Mouse (Mus musculus): Measurements from ENCODE around the gene Dpysl5.

Gene Dpysl5

DNA sequence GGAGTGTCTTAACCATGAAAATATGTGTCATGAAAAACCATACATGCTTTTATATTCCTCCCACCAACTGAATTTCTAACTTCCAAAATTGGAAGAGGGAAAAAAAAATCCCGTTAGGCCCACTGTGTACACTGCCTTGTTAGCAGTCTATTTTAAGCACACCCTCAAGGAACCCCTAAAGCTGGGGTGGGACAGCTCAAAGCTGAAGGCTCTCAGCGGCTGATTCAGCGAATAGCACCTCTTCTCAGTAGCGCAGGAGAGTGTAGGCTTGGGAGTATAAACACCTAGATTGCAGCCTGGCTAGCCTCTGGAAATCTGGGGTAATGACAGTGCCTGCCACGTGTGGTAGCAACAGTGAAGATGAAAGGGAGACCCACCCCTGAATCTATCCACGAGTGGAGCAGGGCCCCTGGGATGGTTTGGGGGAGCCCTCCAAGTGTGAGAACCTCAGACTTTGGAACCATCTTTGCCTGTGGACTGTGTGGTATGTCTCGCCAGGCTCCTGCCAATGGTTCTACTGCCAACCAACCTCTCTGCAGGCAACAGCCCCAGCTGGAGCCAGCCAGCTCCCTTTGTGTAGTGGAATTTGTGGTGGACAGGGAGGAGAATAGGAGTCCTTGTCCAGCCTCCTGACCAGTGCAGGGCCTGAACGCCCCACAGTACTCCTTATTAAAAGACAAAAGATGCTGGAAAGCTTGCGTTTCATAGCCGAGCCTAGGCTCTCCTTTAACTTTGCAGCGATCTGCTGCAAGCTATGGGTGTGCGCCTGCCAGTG is 54.4 kb downstream of the Dpysl5 start:
- DNase-seq, result no peak

DNA sequence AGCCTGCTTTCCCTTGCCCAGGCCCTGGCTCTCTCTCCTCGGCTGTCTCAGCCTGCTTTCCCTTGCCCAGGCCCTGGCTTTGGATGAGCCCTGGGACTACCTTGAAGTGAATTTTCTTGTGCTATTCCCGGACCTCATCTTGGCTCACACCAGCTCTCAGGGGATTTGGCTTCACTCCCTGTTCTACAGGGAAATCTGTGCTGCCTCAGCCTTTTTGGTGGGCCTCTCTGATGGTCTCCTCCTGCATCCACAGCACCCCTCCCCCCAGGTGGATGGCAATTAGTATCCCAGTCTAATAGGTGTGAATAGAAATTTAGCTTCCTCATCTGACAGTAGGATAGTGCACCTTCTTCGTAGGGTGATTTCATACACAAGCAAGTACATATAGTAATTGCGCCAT is 56.7 kb downstream of the Dpysl5 start:
- no peak for DNase-seq

DNA sequence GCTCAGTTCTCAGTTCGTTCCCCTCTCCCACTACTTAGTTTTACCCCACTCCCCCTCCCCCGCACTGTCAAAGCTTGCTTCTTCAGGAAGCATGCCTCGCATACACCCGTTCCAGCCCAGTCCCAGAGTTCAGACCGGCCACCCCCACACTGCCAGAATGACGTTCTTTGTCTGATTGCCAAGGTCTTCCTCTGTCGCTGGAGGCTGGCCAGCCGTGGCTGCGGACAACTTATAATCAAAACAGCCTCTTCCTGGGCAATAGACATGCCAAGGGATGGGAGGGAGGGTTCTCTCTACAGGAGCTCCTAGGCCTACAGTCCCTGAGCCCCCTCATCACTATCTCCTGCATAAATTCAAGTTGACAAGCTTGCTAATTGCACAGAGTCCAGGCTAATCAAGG is 57.2 kb downstream of the Dpysl5 start:
- no peak for DNase-seq

DNA sequence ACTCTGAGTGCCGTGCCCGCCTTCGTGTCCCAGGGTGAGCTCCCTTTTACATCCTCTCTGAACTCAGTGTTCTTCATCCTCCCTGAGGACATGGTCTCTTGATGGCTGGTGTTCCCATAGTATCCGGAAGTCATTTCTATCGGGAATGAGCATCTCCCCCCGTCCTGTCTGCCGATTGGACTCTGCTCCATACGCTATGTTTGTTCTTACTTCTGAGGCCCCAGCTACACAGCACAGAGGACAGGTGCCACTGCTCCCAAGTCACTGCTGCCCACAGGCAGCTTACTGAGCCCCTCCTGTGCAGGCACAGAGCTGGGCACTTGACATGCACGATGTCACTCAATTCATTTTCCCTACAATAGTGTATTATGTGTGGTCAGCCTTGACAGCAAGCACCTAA is 57.7 kb downstream of the Dpysl5 start:
- no peak for DNase-seq

DNA sequence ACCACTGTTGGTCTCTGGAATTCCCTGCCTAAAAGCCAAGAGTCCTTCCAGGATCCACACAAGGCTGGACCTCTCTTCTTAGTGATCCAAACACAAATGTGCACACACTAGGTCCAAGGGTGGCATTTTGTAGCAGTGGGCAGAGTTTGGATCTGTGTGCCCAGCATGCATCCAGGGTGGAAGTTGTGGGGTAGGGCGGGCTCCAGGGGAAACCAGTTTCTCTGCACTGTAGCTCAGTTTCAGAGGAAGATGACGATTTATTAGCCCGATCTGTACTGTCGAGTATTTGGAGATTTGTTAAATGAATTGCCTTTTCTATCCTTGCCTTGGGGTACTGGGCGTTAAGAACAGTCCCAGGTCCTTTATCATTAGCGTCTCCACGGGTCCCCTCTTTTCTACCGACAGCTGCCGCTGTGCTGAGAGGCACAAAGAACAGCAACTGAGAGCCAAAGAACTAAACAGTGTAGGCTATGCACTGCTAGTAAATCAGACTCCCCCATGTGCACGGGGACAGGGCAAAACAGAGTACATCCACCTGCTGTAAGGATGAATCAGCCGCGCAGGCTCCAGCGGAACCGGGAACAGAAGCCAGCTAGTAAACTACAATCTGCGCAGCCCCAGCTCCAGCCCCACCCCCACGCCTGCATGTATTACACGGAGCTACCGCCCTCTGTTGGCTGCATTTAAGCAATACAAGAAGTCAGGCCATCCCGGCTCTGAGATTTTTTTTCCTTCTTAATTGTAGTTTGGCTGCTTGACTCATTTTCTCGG is 63.4 kb downstream of the Dpysl5 start:
- peak; percentile 94 for DNase-seq

DNA sequence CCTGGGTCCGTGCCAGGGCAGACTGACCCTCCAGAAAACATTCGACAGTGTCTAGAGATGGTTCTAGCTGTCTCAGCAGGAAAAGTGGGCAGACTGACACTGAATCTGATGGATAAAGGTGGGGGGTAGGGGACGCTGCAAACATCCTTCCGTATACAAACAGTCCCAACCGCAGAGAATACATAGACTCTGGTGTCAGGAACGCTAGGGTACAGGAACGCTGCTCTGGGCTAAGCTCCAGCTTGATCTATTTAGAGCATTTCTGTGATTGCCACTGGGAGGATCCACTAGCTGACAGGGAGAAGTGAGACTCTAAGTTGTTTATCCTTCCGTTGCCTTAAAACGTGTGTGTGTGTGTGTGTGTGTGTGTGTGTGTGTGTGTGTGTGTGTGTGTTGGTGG is 69.3 kb downstream of the Dpysl5 start:
- DNase-seq, result no peak

DNA sequence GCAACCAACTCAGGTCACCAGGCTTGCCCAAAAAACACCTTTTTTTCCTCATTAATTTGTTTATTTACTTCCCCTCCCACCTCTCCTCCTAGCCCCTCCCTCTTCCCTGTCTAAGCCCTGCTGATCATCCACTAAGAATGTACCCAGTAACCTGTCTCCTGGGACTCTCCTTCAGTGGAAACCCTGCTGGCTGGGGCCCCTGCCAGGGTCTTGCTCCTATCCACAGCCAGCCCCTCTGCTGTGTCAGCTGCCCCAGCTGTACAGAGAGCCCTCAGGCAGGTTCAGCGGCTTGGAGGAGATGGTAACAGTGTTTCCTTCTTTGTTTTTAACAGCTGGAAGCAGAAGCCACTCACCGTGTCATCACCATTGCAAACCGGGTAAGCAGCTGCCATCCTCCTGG is 69.8 kb downstream of the Dpysl5 start:
- DNase-seq, result no peak

DNA sequence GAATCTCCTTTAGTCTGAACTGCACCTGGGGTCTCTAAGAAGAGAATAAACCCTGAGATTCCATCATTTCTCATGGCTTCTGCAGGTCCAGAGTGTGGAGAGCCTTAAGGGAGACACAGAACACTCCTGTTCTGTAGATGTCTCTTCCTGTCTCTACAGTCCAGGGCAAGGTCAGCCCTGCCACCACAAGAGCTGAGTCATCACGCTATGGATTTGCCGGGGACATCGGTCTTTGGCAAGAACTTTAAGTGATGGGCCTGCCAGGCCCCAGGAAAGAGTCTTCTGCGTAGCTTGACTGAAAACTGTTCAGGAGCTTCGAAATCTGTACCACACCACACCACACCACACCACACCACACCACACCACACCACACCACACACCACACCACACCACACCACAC is 76.0 kb downstream of the Dpysl5 start:
- DNase-seq, result no peak

DNA sequence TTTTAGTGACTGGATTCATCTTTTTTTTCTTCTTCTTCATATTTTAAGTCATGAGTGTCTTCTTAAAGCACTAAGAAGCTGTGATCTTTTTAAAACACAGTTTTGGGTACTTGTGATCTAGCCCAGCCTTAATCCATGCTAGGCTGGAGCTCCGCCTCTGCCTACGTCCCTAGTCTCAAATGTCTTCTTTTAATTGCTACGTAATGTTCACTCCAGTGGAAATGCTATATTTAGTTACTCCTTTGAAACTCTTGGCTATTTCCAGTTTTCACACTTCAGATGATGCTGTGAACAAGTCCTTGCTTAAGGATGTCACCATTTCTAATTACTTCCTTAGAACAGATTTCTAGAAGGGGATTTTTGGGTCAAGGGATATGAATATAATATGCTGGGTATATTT is 78.7 kb downstream of the Dpysl5 start:
- DNase-seq, result no peak

DNA sequence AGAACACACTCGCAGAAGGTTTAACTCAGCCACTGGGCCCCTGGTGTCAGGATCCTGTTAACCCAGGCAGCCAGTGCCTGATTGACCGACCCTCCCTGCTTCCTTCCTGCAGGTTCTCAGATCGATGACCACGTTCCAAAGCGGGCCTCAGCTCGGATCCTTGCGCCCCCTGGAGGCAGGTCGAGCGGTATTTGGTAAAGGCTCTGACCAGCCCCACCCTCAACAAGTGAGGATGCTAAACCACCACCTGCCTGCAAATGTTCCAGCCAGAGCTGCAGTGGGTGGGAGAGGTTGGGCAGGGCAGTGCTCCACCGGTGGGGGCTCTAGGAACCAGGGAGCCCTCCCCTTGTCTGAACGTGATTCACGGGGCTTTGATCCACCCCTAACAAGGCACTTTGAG is 84.8 kb downstream of the Dpysl5 start:
- peak; percentile 82 for DNase-seq

DNA sequence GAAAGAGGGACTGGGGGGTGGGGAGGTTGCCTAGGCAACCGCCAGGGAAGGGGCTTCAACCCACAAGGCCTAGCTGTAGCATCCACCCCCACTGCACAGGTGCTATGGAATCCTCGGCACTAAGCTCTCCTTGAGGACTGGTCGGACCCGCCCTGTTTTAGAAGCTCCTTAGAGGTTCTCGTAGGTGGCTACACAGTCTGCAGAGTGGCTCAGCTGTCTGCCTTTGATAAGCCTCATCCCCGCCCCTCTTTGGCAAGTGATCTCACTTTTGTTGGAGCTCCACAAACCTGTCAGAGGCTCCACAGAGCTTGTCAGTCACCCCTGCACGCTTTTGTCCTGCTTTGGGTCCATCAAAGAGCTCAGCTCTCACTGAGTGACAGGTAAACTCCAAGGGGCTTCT is 86.1 kb downstream of the Dpysl5 start:
- DNase-seq, result no peak

DNA sequence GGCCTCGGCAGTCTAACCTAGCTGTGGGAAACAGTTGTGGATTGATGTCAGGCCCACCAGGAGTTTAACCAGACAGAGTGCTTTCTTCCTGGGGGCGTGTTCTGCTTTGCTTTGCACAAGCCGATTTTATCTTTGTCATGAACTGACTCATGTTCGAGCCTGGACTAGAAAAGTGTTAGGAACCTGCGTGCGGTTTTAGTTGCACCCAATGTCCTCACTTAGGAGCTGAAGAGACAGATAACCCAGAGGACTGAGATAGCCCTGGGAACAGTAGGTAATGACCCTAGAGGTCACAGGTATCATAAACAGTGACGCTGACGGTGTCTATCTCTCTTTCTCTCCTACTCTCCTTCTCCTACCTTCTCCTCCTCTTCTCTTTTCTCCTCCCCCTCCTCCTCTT is 86.6 kb downstream of the Dpysl5 start:
- DNase-seq, result no peak

DNA sequence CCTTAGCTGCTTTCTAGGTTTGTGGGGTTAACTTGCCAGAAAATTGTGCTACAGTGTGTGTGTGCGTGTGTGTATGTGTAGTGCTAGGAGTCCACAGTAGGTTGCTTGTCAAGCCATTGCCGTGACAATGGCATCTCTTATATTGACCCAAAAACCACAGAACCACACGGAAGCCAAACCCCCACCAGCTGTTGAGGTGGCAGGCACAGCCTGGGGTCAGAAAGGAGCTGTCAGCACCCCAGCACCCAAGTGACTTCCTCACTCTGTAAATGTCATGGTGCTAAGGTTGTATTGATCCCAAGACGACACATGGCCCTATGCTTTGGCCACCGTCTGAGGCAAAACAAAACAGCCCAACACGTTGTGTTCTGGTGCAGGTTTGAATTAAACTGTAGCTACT is 87.6 kb downstream of the Dpysl5 start:
- no peak for DNase-seq

DNA sequence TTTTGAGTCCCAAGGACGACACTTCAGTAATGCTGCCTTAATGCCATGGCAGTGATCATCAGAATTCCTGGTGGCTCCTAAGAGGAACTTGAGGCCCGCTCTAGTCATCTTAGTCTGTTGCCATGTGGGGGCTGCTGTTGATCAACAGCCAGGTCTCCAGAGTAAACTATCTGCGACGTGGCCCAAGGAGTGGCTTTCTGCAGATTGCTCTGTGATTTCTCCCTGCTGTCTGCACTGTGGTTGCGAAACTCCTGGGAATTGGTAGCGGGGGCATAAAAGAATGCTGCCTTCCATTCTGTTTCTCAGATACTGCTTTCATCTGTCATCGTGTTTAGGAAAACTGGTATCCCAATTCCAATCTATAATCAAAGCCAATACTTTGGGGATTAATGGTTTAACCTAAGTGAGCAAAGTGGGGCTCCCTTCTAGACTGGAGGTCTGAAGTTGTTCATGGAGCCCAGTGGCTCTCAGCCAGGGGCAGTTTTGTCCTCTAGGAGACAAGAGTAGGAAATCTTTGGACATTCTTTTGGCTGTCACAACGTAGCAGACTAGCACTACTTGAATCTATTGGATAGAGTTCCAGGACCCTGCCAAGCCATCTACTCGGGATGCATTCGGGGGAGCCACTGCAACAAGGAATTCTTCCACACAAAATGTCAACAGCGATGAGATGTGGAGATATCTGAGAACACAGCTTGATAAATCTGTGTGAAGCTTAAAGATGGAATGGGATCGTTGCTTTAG is 91.5 kb downstream of the Dpysl5 start:
- DNase-seq, result no peak

DNA sequence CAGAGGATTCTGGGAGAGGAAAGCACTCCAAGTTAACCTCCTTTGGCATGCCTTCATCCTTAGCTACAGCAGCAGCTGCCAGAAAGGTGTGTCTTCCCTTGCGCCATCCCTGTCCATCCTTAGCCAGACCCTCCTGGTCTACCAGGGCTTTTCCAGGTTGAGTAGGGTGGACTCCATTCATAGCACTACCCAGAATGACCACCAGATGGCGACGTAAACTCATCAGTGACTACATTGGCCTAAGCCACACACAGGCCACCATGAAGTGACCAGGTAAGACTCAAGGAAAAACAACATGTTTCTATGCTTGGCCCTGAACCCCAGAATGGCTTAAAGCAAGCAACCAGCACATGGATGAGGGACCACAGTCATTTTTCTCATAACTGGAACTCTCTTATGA is 94.7 kb downstream of the Dpysl5 start:
- DNase-seq, result peak; percentile 96

DNA sequence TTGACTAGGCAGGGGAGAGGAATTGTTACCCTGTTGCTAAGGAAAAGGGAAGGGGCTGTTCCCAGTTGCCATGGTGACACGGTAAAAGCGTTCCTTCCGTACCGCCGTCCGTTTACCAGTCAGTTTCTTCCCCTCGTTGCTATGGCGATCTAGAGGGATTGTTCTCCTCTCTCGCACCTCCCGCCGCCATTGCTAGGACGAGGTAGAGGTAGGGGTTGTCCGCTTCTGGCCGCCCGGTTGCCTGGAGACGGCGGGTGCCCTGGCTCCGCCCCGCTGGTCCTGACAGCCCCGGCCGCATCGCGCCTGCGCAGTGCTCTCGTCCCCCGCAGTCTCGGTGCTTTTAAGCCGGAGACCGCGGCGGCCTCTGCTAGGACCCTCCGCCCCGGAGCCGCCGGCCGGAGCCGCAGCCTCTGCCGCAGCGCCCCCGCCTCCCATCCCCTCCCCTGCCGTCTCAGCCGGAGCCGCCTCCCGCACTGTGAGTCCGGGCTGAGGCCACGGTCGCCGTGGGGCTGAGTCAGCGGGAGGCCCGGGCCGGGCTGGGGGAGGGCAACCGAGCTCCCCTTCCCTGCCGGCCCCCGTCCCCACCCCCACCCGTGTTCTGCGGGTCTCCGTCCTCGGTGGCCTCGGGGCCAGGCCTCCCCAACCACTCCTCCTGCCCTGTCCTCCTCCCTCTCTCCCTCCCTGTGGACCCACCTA is 103.2 kb downstream of the Dpysl5 start, which contains the start of gene Mapre3:
Gene Mapre3 (plus strand): TSS at position 218 of the 696 bp plus-strand sequence.
- DNase-seq, result peak; percentile 91

DNA sequence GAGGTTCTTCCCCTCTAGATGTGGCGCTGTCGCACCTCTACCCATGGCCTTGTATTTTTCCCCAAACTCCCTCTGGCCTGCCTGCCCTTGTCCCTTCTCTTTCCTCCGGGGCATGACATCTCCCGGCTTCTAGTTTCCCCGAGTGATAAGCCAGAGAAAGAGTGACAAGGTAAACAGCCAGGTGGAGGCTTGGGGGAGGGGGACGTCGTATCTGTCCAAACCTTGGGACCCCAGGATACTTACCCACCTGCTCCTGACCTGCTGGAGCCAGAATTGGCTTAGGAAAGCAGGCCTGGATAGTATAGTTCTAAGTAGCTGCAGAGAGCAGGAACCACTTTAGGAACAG is 103.7 kb downstream of the Dpysl5 start:
- DNase-seq, result no peak

DNA sequence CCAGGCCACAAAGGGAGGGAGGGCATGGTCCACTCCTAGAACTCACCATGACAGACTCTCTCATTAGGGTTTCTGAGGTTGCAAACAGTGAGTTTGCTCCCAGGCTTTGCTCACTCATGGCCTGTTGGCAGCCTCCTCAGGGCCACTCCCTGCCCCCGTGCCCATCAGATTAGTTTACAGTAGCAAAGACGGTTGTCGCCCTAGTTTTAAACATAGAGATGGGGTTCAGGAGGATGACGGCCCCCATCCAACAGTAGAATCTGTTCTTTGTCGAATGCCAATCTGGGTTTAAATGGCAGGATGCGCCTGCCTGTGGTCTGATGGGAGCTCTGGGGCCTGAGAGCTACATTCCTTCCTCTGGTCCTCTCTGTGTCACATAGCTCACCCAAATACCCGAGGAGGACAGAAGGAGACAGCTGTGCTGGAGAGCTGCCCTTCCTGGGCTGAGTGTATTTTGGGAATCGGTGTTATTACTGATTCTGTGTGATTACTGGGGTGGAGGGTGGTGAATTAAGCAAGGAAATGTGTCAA is 105.0 kb downstream of the Dpysl5 start:
- DNase-seq, result no peak

DNA sequence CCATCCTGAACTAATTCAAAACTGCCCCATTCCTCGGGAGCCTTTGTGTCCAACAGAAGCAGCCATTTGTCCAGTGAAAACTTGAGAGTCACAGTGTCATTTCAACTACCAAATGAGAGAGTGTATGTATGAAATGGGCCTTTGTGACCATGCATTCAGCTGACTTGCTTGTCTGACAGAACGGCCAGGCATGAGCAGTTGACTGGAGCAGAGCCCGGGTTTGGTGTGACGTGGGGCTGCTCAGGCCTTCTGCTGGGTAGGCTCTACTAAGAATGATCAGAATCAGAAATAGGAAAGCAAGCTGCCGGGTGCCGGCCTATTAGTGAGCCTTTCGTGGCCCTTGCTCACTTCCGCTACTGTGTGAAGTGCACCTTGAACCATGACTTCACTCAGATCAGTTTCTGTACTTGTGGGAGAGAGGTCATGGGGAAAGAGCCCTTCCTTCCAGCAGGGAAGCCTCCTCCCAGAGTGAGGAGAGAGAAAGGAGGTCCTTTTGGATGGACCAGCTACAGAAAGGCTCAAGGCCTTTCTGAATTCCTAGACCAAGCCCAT is 107.5 kb downstream of the Dpysl5 start:
- no peak for DNase-seq

DNA sequence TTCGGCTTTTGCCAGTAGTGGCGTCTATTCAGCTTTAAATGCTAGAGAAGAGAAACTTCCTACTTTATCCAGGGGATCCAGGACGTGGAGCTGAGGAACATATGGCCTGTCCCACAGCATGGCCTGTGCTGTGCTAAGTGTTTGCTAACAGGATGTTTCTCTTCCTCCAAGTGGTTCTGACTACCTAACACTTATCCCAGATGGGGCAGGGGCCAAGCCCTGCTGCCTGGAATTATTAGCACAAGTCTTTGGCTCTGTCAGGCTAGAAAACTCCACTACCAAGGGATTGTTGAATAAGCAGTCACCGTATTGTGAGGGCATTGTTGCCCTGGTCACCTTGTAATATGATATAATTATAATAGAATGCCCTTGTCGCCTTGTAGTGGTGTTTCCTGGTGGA is 111.3 kb downstream of the Dpysl5 start:
- no peak for DNase-seq

DNA sequence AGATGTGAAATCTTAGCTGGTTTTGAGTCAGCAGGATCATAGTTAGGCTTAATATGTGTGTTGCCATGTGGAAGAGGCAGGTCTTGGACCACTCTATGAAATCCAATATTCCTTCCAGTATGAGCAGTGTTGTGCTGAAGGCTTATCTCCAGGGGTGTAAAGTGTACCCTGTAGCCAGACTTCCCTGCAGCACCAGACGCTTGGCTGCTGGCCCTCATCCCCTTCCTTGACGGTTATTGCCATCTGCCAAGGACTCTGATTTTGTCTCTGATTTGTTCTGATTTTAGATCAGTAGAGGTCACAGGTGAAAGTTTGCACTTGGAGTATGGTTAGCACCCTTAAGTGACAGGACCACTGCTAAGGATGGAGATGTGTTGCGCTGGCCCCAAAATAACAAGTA is 111.7 kb downstream of the Dpysl5 start:
- DNase-seq, result no peak

DNA sequence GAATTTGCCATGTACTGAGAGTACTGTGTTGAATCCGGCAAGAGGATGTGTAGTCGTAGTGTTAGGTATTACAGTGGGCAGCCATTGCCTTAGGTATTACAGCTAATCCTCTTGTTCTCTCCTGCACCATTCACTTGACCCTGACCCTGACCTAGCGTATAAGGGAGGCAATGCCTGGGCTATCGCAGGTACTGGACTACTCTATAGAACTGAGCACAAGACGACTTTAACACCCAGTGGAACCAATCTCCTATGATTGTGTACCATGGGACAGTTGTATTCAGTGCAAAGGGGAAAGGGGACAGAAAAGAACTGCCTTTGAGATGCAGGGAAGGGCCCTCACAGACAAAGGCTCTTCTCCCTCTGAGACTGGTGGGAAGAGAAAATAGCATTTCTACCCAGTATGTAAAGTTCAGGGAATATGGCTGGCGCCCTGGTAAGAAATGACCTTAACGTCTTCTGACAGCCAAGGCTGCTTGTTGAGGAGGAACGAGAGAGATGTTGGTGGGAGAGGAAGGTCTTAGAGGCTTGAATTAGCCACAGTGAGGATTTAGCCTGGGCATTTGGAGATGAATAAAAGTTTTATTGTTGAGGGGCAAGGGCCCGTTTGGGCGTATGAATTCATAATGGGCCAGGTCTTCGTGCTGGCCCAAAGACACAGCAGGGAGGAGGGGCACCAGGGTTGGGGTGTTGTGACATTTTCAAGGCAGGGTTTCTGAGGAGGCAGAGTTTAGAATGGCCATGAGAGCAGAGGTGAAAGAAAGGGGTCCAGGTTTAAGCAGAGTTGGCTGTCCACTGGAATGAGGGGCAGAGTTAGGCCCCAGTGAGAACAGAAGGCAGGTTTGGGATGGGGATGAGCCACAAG is 113.0 kb downstream of the Dpysl5 start:
- DNase-seq, result no peak
